Mouse (Mus musculus): ENCODE measurements around the gene Shisa5. TPM values are rescaled to one million over a fixed set of nuclear protein-coding genes. Genes with fewer than 3 reads are reported as not detected.

The Shisa5 gene
- polyA plus RNA-seq (2015; fragmentation: Nextera tagmentation; extraction: Ambion mirVana): 33.6 and 35.1 TPM in 2 replicates

DNA sequence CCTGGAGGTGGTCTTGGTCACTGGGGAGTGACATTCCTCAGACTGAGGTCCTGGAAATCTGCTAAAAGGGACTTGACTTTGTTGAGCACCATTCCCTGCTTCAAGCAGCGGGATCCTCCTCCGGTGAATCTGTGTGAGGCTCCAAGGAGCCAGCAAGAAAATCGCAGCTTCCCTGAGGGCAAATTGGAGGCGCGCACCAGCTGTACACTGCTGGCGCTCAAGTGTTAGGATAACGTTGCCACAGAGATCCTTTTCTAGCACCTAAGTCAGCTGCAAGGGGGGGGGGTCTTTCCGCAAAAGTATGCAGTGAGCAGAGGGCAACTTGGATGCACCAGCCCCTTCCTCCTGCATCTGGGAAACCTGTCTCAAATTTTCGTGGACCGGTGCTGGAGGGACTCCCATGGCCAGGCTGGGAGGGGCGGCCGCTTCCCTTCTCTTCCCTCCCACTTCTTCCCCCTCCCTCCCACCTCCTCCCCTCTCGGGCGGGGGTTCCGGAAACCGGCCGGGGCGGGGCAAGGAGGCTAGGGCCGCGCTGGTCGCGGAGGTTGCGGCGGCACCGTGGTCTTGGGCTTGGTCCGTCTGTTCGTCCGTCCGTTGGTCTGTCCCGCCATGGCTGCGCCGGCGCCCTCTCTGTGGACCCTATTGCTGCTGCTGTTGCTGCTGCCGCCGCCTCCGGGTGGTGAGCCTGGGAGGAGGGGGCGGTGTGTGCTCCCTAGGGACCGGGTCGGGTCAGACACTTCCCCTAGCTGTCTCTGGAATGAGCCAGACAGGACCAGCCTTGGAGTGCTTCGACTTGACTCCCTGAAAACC is at the start of gene Shisa5:
Gene Shisa5, plus strand, starts transcription at position 480 of the 810 bp plus-strand sequence.
- H3K27ac ChIP-seq: no peak within 1 kb of the TSS
- peak within 1 kb of the TSS; percentile 72 for H3K9ac ChIP-seq
- H3K4me3 ChIP-seq: peak within 1 kb of the TSS; percentile 55
- H3K4me1 ChIP-seq: peaks cover 11% of the 10 kb centered on the region
- WGBS: under 1% methylated on average over 33 of the region's 40 CpGs
- peak within 1 kb of the TSS; percentile 79 for H3K4me2 ChIP-seq
- ATAC-seq: peak; percentile 83
- no peaks in the 10 kb centered on the region for H3K36me3 ChIP-seq (ENCODE audit: poor library complexity, severe bottlenecking)
- no peaks in the 10 kb centered on the region for H3K9me3 ChIP-seq (replicated peaks)
- 0 out of 2 replicates have a peak, but pooled peaks cover 5% of the 10 kb centered on the region for H3K27me3 ChIP-seq

DNA sequence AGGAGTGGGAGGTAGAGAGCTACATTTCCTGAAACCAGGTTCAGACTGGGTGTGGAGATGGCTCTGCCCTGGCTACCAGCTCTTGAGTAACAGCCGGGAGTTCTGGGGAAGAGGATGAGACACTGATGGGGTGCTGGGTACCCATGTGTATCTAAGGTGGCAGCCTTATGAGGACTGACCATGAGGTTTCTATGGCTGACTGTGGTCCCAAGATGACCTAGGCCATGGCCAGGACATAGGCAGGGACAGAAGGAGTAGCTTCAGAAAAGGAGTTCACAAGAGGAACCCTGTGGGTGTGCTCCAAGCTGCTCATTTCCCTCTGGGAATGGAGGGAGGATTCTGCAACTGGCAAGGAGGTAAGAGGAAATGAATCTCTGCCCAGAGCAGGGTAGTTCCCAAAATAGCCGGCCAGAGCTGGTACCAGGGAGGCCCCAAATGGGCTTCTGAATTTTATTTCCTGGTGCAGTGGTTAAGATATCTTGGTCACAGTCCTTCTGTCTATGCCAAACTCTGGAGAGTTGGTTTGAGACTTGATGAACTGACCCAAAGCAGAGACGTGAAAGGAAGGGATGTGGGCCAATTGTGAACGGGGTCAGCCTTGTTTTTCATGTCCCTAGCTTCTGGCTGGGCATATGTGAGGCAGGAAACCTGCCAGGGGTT is 48.4 kb upstream of the Shisa5 start:
- H3K4me2 ChIP-seq: no peak overlapping the region
- H3K27ac ChIP-seq: no peak overlapping the region
- H3K36me3 ChIP-seq (ENCODE audit: poor library complexity, severe bottlenecking): no peaks in the 10 kb centered on the region
- no peaks in the 10 kb centered on the region for H3K9me3 ChIP-seq (replicated peaks)
- no peak overlapping the region; the same call in 1 of the 2 replicates for H3K9ac ChIP-seq
- H3K4me1 ChIP-seq: peaks cover 23% of the 10 kb centered on the region
- H3K4me3 ChIP-seq: no peak overlapping the region
- no peak for ATAC-seq
- no peaks in the 10 kb centered on the region for H3K27me3 ChIP-seq
- 84% methylated on average over 4 of the region's 4 CpGs for WGBS

DNA sequence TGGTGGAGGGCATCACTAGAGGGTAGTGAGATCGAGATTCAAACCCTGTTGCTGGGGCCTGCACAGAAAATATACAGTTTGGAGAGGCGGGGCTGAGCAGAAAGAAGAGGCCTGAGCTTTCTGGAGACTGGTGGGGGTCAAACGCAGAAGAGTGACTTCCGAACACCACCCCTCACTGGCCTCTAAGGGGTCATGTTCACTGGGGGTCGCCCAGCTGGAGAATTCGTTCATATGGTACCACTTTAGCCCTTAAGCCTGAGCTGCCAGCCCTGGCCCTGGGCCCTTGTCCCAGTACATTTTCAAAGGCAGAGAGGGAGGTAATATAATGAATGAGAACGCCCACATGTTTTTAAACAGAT is 47.9 kb upstream of the Shisa5 start:
- Histone ChIP-seq H3K4me1 (peaks cover 23% of the 10 kb centered on the region), H3K27ac (no peak overlapping the region), H3K27me3 (no peaks in the 10 kb centered on the region), H3K9ac (no peak overlapping the region), H3K4me3 (no peak overlapping the region), H3K36me3 (ENCODE audit: poor library complexity, severe bottlenecking) (no peaks in the 10 kb centered on the region), H3K4me2 (no peak overlapping the region), H3K9me3 (replicated peaks) (no peaks in the 10 kb centered on the region)
- 53% methylated on average over 7 of the region's 7 CpGs for WGBS
- no peak for ATAC-seq

DNA sequence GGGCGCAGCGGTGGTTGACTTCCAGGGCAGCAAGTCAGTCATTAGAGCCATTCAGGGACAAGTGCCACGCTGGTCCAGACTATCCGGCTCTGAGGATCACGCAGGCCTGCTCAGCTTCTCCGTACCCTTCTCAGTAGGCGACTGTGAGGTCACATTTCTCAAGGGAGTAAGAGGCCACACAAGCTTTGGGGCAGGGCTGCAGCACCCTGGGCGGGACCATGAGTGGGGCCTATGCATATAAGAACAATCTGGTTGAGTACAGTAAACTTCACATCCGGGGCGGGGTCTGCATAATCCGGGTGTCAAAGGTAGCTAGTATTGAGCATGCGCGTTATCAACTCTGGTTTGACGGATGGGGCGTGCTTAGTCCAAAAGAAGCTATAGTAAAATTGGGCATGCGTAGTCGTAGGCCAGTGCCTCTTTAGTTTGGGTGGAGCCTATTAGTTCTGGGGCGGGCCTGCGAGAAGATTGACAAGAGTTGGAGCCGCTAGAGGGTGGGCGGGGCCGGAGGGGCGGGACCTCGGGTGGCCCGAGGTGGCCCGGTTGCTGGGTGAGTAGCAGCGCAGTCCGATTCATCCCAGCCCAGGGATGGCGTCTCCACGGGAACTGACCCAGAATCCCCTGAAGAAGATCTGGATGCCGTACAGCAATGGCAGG is 46.8 kb upstream of the Shisa5 start, which contains the start of gene Pfkfb4:
Gene Pfkfb4, plus strand, starts transcription at position 351 of the 657 bp plus-strand sequence.
- Histone ChIP-seq H3K4me1 (peaks cover 23% of the 10 kb centered on the region), H3K9ac (peak within 1 kb of the TSS; percentile 70), H3K27me3 (no peaks in the 10 kb centered on the region), H3K27ac (peak within 1 kb of the TSS; percentile 77), H3K9me3 (replicated peaks) (no peaks in the 10 kb centered on the region), H3K4me3 (peak within 1 kb of the TSS; percentile 55), H3K36me3 (ENCODE audit: poor library complexity, severe bottlenecking) (no peaks in the 10 kb centered on the region), H3K4me2 (peak within 1 kb of the TSS; percentile 68)
- ATAC-seq: peak; percentile 95
- 1% methylated on average over 31 of the region's 31 CpGs for WGBS

DNA sequence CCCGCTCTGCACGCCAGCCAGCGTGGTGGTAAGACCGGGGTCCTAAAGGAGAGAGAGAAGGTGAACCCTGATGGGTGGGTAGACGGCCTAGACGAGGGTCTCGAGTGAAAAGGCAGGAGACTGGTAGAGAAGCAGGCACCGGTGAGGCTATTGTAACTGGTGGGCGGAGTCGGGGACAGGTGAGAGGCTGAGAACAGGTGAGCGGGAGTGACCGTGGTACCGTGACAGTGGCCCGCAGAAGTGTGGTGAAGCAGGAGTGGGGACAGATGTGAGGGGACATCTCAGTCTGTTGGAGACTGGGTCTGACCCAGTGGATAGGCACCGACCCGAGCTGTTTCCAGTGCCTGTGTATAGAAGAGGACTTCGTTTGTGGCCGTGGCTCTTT is 46.3 kb upstream of the Shisa5 start:
- ATAC-seq: peak; percentile 31
- whole genome bisulfite sequencing: 7% methylated on average over 18 of the region's 18 CpGs
- H3K27ac ChIP-seq: peak overlapping the region; percentile 54

DNA sequence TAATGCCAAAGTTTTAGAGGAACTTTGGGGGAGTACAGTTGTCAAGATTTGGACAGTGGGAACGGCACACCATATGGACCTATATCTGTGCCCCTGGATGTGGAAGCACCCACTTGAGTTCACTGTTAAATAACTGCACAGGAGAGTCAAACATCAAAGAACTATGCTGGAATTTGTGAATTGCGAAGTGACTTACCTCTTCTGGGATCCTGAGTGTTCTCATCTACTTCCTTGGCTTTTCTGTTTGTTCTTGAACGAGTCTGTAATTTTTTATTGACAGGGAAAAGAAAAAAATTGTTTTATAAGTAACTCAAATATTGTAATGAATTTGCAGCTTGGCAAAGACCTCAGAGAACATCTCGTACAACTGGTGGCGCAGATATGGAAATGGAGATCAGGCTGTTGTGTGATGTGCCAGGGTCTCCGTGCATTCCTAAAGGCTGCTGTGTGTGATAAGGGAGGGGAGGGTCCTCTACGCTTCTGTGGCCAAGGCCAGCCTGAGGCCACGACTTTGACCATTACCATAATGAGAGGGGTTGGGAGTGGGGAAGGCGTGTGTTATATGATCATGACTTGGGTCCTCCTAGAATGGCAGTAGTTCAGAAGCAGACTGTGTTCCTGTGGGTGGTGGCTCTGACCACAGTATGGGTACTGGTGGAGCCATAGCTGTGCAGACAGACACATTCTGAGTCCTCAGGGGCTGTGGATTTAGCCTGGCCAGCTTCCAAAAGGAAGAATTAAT is 45.6 kb upstream of the Shisa5 start:
- Histone ChIP-seq H3K4me1 (peaks cover 23% of the 10 kb centered on the region), H3K9ac (no peak overlapping the region), H3K36me3 (ENCODE audit: poor library complexity, severe bottlenecking) (no peaks in the 10 kb centered on the region), H3K4me3 (peak overlapping the region; percentile 55; the same call in 1 of the 2 replicates), H3K4me2 (peak overlapping the region; percentile 68), H3K9me3 (replicated peaks) (no peaks in the 10 kb centered on the region), H3K27ac (no peak overlapping the region), H3K27me3 (no peaks in the 10 kb centered on the region)
- ATAC-seq: no peak
- 88% methylated on average over 9 of the region's 9 CpGs for WGBS

More for the DNA sequence above, 46.3 kb upstream of the Shisa5 start:
- Histone ChIP-seq H3K9me3 (replicated peaks) (no peaks in the 10 kb centered on the region), H3K4me2 (peak overlapping the region; percentile 68), H3K4me3 (peak overlapping the region; percentile 55), H3K36me3 (ENCODE audit: poor library complexity, severe bottlenecking) (no peaks in the 10 kb centered on the region), H3K27me3 (no peaks in the 10 kb centered on the region), H3K4me1 (peaks cover 23% of the 10 kb centered on the region), H3K9ac (peak overlapping the region; percentile 70)

DNA sequence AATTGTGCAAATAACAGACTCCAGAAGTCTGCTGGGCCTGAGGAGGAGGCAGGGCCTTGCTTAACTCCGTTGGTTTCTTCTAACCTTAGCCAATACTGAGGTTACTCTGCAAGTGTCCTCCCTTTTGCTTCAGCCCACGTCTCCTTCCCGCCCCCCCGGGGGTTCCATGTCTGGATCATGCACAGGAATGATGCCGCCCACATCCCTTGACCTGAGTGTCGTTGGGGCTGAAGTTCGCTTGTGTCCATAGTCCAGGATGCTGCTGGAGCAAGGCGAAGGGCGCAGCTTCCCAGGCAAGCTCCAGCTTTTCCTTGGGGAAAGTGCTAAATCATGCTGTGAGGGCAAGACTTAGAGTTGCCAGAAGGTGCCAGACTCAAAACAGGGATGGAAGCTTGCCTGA is 42.0 kb upstream of the Shisa5 start:
- no peak overlapping the region for H3K27ac ChIP-seq
- no peak overlapping the region for H3K9ac ChIP-seq
- 83% methylated on average over 9 of the region's 9 CpGs for WGBS
- no peaks in the 10 kb centered on the region for H3K27me3 ChIP-seq
- ATAC-seq: no peak
- H3K4me1 ChIP-seq: peaks cover 13% of the 10 kb centered on the region
- H3K4me3 ChIP-seq: no peak overlapping the region
- H3K36me3 ChIP-seq (ENCODE audit: poor library complexity, severe bottlenecking): no peaks in the 10 kb centered on the region
- H3K4me2 ChIP-seq: no peak overlapping the region
- H3K9me3 ChIP-seq (replicated peaks): no peaks in the 10 kb centered on the region

DNA sequence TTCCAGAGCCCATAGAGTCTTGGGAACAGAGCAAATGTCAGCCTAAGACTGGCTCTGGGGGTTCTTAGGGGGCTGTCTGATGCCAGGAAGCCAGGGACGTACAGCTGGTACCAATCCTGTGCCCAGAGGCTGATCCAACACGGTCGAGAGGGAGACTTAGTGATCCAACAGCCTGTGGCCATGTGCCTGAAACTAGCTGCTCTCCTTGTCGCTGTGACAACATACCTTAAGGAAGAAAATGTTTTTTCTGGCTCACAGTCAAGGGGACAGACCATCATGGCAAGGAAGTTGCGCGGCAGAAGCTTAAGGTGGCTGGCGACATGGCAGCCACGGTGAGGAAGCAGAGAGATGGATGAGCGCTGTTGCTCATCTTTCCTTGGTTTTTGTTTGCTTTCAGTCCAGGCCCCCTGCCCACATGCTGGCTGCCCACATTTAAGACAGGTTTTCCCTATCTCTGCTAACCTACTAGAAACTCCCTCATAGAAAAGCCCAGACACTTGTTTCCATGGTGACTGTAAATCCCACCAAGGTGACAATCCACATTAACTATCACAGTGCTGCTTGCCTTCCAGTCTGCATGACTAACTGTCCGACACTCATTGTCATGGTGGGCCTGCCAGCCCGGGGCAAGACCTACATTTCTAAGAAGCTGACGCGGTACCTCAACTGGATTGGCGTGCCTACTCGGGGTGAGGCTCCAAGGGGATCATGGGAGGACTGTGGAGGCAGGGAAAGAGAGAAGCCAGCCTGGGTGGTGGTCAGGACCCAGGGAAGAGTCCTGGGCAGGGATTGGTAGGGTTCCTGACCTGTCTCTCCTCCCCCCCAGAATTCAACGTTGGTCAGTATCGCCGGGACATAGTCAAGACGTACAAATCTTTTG is 39.8 kb upstream of the Shisa5 start:
- 84% methylated on average over 19 of the region's 19 CpGs for WGBS
- Histone ChIP-seq H3K4me1 (no peaks in the 10 kb centered on the region; the same call in none of the 2 replicates), H3K27ac (no peak overlapping the region)

DNA sequence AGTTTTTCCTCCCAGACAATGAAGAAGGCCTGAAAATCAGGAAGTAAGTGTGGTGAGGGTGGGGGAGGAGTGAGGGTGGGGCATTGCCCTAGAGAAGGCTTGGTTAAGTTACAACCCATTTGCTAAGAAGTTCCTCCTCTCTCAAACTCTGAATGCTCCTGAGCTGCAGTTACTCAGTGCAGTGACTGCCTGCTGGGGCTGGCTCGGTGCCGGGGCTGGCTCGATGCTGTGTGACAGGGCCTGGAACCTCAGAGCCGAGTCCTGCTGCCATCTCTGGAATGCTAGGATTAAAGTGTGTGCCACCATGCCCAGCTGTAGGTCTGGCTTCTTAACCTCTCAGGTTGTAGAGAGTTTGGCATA is 39.2 kb upstream of the Shisa5 start:
- Histone ChIP-seq H3K4me2 (no peak overlapping the region), H3K27me3 (no peaks in the 10 kb centered on the region), H3K36me3 (ENCODE audit: poor library complexity, severe bottlenecking) (no peaks in the 10 kb centered on the region), H3K9ac (no peak overlapping the region), H3K4me3 (no peak overlapping the region), H3K27ac (no peak overlapping the region), H3K9me3 (replicated peaks) (no peaks in the 10 kb centered on the region), H3K4me1 (no peaks in the 10 kb centered on the region; the same call in none of the 2 replicates)
- no peak for ATAC-seq
- 76% methylated on average over 4 of the region's 4 CpGs for WGBS

More for the DNA sequence above, 39.8 kb upstream of the Shisa5 start:
- H3K9ac ChIP-seq: peak overlapping the region; percentile 40; the same call in 1 of the 2 replicates
- no peak overlapping the region for H3K4me3 ChIP-seq
- no peak for ATAC-seq
- H3K9me3 ChIP-seq (replicated peaks): no peaks in the 10 kb centered on the region
- H3K27me3 ChIP-seq: no peaks in the 10 kb centered on the region
- no peak overlapping the region for H3K4me2 ChIP-seq
- H3K36me3 ChIP-seq (ENCODE audit: poor library complexity, severe bottlenecking): no peaks in the 10 kb centered on the region

DNA sequence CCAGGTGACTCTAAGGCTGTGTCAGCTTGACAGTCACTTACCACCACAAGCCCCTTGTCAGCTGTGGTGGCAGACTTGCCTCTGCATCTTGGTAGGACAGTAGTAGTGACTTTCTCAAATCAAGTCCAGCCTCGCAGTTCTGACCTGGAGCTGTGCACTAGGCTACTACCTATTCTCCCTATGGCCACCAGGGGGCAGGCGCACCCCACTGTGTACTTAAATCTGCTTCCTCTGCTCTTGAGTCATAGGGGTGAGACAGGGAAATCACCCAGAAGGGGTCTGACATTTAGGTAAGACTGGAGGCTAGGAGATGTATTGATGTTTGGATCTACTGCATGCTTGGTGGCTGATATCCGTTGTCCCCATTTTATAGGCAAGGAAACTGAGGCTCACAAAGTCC is 37.6 kb upstream of the Shisa5 start:
- 13% methylated on average over 3 of the region's 3 CpGs for WGBS
- peak; percentile 69 for ATAC-seq

DNA sequence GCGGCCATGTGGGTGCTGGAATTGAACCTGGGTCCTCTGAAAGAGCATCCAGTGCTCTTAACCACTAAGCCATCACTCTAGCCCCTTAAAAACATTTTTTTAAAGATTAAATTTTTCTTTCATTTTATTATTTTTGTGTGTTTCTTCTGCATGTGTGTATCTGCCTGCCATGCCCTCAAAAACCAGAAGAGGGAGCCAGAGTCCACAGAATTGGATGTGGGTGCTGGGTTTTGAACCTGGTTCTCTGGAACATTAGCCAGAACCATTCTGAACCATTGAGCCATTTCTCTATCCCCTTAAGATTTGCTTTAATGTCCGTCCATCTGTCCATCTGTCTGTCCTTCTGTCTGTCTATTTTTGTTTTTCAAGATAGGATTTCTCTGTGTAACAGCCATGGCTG is 35.2 kb upstream of the Shisa5 start:
- no peaks in the 10 kb centered on the region for H3K4me1 ChIP-seq
- no peak overlapping the region for H3K4me3 ChIP-seq
- no peak overlapping the region for H3K27ac ChIP-seq
- no peak for ATAC-seq
- no peaks in the 10 kb centered on the region for H3K9me3 ChIP-seq (replicated peaks)
- H3K36me3 ChIP-seq (ENCODE audit: poor library complexity, severe bottlenecking): no peaks in the 10 kb centered on the region; the same call in 1 of the 2 replicates
- H3K4me2 ChIP-seq: no peak overlapping the region
- H3K9ac ChIP-seq: no peak overlapping the region
- no peaks in the 10 kb centered on the region for H3K27me3 ChIP-seq
- 48% methylated on average over 2 of the region's 2 CpGs for WGBS

More for the DNA sequence above, 37.6 kb upstream of the Shisa5 start:
- Histone ChIP-seq H3K9me3 (replicated peaks) (no peaks in the 10 kb centered on the region), H3K4me2 (no peak overlapping the region), H3K9ac (no peak overlapping the region), H3K36me3 (ENCODE audit: poor library complexity, severe bottlenecking) (no peaks in the 10 kb centered on the region), H3K27me3 (no peaks in the 10 kb centered on the region), H3K4me3 (no peak overlapping the region), H3K27ac (no peak overlapping the region), H3K4me1 (no peaks in the 10 kb centered on the region; the same call in none of the 2 replicates)

Data from forebrain, embryonic 13.5 days (tissue).